Mouse (Mus musculus): Measurements from ENCODE around the gene Mcm2. TPM values are rescaled to one million over a fixed set of nuclear protein-coding genes. Genes with fewer than 3 reads are reported as not detected.

Mcm2 gene
- polyA plus RNA-seq, 1 experiment from 2014 or later, result 68.2 TPM

- Histone ChIP-seq H3K4me3 (no peak overlapping the region), H3K27ac (peak overlapping the region; percentile 77), H3K27me3 (no peaks in the 10 kb centered on the region), H3K4me2 (no peak overlapping the region), H3K9ac (no peak overlapping the region), H3K9me3 (replicated peaks) (no peaks in the 10 kb centered on the region), H3K4me1 (replicated peaks) (peaks cover 51% of the 10 kb centered on the region), H3K36me3 (no peaks in the 10 kb centered on the region)
- ATAC-seq (replicated peaks; ENCODE audit: insufficient number of reproducible peaks, insufficient read depth, low FRiP score, low read depth), result peak; percentile 20
- WGBS, result 36% methylated on average over 4 of the region's 4 CpGs
These were observed 27.1 kb upstream of the Mcm2 start for GRCm38 (mm10) chr6:88925640-88926205.

- H3K4me2 ChIP-seq, result no peak overlapping the region
- H3K9me3 ChIP-seq (replicated peaks), result no peaks in the 10 kb centered on the region
- 14% methylated on average over 5 of the region's 5 CpGs for WGBS
- H3K36me3 ChIP-seq, result no peaks in the 10 kb centered on the region
- H3K9ac ChIP-seq, result no peak overlapping the region
- no peaks in the 10 kb centered on the region for H3K27me3 ChIP-seq
- H3K27ac ChIP-seq, result peak overlapping the region; percentile 77
- peaks cover 47% of the 10 kb centered on the region for H3K4me1 ChIP-seq (replicated peaks)
- no peak overlapping the region for H3K4me3 ChIP-seq
- peak; percentile 72 for ATAC-seq (replicated peaks; ENCODE audit: insufficient number of reproducible peaks, insufficient read depth, low FRiP score, low read depth)
These were observed 26.1 kb upstream of the Mcm2 start for GRCm38 (mm10) chr6:88924502-88925275.

GRCm38 (mm10) chr6:88918802-88919201 lies 20.2 kb upstream of the Mcm2 start:
- no peak overlapping the region for H3K9ac ChIP-seq
- no peaks in the 10 kb centered on the region for H3K9me3 ChIP-seq (replicated peaks)
- H3K4me3 ChIP-seq, result no peak overlapping the region
- WGBS, result 75% methylated on average over 8 of the region's 8 CpGs
- no peaks in the 10 kb centered on the region for H3K27me3 ChIP-seq
- peaks cover 9% of the 10 kb centered on the region for H3K4me1 ChIP-seq (replicated peaks)
- no peak overlapping the region for H3K4me2 ChIP-seq
- H3K27ac ChIP-seq, result no peak overlapping the region
- no peaks in the 10 kb centered on the region for H3K36me3 ChIP-seq
- ATAC-seq (replicated peaks; ENCODE audit: insufficient number of reproducible peaks, insufficient read depth, low FRiP score, low read depth), result no peak

GRCm38 (mm10) chr6:88916153-88916552 lies 17.6 kb upstream of the Mcm2 start:
- peaks cover 6% of the 10 kb centered on the region; the same call in 1 of the 2 replicates for H3K36me3 ChIP-seq
- no peak overlapping the region for H3K27ac ChIP-seq
- peaks cover 24% of the 10 kb centered on the region for H3K4me1 ChIP-seq (replicated peaks)
- H3K4me3 ChIP-seq, result no peak overlapping the region
- 71% methylated on average over 1 of the region's 1 CpGs for whole genome bisulfite sequencing
- no peaks in the 10 kb centered on the region for H3K27me3 ChIP-seq
- no peak for ATAC-seq (replicated peaks; ENCODE audit: insufficient number of reproducible peaks, insufficient read depth, low FRiP score, low read depth)
- H3K4me2 ChIP-seq, result no peak overlapping the region
- no peak overlapping the region for H3K9ac ChIP-seq
- H3K9me3 ChIP-seq (replicated peaks), result no peaks in the 10 kb centered on the region

- Histone ChIP-seq H3K4me2 (no peak overlapping the region), H3K36me3 (peaks cover 12% of the 10 kb centered on the region; the same call in 1 of the 2 replicates), H3K9me3 (replicated peaks) (no peaks in the 10 kb centered on the region), H3K4me3 (no peak overlapping the region), H3K27me3 (no peaks in the 10 kb centered on the region), H3K27ac (peak overlapping the region; percentile 20), H3K9ac (no peak overlapping the region), H3K4me1 (replicated peaks) (peaks cover 24% of the 10 kb centered on the region)
- ATAC-seq (replicated peaks; ENCODE audit: insufficient number of reproducible peaks, insufficient read depth, low FRiP score, low read depth), result no peak; the same call in 1 of the 2 replicates
- WGBS, result 36% methylated on average over 4 of the region's 4 CpGs
These were observed 16.9 kb upstream of the Mcm2 start for GRCm38 (mm10) chr6:88915510-88915909.

- no peaks in the 10 kb centered on the region for H3K9me3 ChIP-seq (replicated peaks)
- 44% methylated on average over 5 of the region's 5 CpGs for WGBS
- no peak overlapping the region for H3K4me3 ChIP-seq
- ATAC-seq (replicated peaks; ENCODE audit: insufficient number of reproducible peaks, insufficient read depth, low FRiP score, low read depth), result no peak
- peaks cover 18% of the 10 kb centered on the region; the same call in 1 of the 2 replicates for H3K36me3 ChIP-seq
- no peak overlapping the region for H3K9ac ChIP-seq
- H3K4me2 ChIP-seq, result no peak overlapping the region
- peaks cover 24% of the 10 kb centered on the region for H3K4me1 ChIP-seq (replicated peaks)
- H3K27ac ChIP-seq, result peak overlapping the region; percentile 20
- no peaks in the 10 kb centered on the region for H3K27me3 ChIP-seq
These were observed 16.2 kb upstream of the Mcm2 start for GRCm38 (mm10) chr6:88914799-88915198.

- ATAC-seq (replicated peaks; ENCODE audit: insufficient number of reproducible peaks, insufficient read depth, low FRiP score, low read depth), result no peak
- H3K27me3 ChIP-seq, result no peaks in the 10 kb centered on the region
These were observed 14.9 kb upstream of the Mcm2 start for GRCm38 (mm10) chr6:88913440-88913839.

GRCm38 (mm10) chr6:88913022-88913421 lies 14.4 kb upstream of the Mcm2 start:
- no peak for ATAC-seq (replicated peaks; ENCODE audit: insufficient number of reproducible peaks, insufficient read depth, low FRiP score, low read depth)
- Histone ChIP-seq H3K4me3 (no peak overlapping the region), H3K9ac (no peak overlapping the region), H3K27me3 (no peaks in the 10 kb centered on the region), H3K9me3 (replicated peaks) (no peaks in the 10 kb centered on the region), H3K27ac (peak overlapping the region; percentile 47; the same call in 1 of the 2 replicates), H3K4me2 (no peak overlapping the region), H3K4me1 (replicated peaks) (peaks cover 24% of the 10 kb centered on the region), H3K36me3 (peaks cover 26% of the 10 kb centered on the region; the same call in 1 of the 2 replicates)
- WGBS, result 54% methylated on average over 4 of the region's 4 CpGs

More at GRCm38 (mm10) chr6:88913440-88913839, 14.9 kb upstream of the Mcm2 start:
- H3K27ac ChIP-seq, result 0 out of 2 replicates have a peak overlapping the region, but pooled peaks have one; percentile 47
- H3K4me2 ChIP-seq, result no peak overlapping the region
- H3K9me3 ChIP-seq (replicated peaks), result no peaks in the 10 kb centered on the region
- H3K36me3 ChIP-seq, result peaks cover 26% of the 10 kb centered on the region; the same call in 1 of the 2 replicates
- no peak overlapping the region for H3K4me3 ChIP-seq
- H3K4me1 ChIP-seq (replicated peaks), result peaks cover 24% of the 10 kb centered on the region
- no peak overlapping the region for H3K9ac ChIP-seq

- ATAC-seq (replicated peaks; ENCODE audit: insufficient number of reproducible peaks, insufficient read depth, low FRiP score, low read depth), result no peak
- Histone ChIP-seq H3K27me3 (no peaks in the 10 kb centered on the region), H3K27ac (no peak overlapping the region), H3K4me1 (replicated peaks) (peaks cover 46% of the 10 kb centered on the region), H3K4me3 (no peak overlapping the region), H3K9me3 (replicated peaks) (no peaks in the 10 kb centered on the region), H3K4me2 (no peak overlapping the region), H3K36me3 (peaks cover 26% of the 10 kb centered on the region; the same call in 1 of the 2 replicates), H3K9ac (no peak overlapping the region)
- 75% methylated on average over 6 of the region's 6 CpGs for WGBS
These were observed 10.6 kb upstream of the Mcm2 start for GRCm38 (mm10) chr6:88909151-88909550.

- Histone ChIP-seq H3K4me3 (no peak overlapping the region), H3K4me2 (peak overlapping the region; percentile 18; the same call in 1 of the 2 replicates), H3K9ac (no peak overlapping the region), H3K27ac (0 out of 2 replicates have a peak overlapping the region, but pooled peaks have one; percentile 4), H3K4me1 (replicated peaks) (peaks cover 48% of the 10 kb centered on the region), H3K36me3 (peaks cover 23% of the 10 kb centered on the region; the same call in 1 of the 2 replicates), H3K9me3 (replicated peaks) (no peaks in the 10 kb centered on the region), H3K27me3 (no peaks in the 10 kb centered on the region)
- 18% methylated on average over 16 of the region's 16 CpGs for WGBS
- ATAC-seq (replicated peaks; ENCODE audit: insufficient number of reproducible peaks, insufficient read depth, low FRiP score, low read depth), result 0 out of 2 replicates have a peak, but pooled peaks have one; percentile 7
These were observed 8.0 kb upstream of the Mcm2 start for GRCm38 (mm10) chr6:88906369-88907108.

GRCm38 (mm10) chr6:88905042-88905441 lies 6.5 kb upstream of the Mcm2 start:
- Histone ChIP-seq H3K4me2 (no peak overlapping the region), H3K4me3 (no peak overlapping the region), H3K9me3 (replicated peaks) (no peaks in the 10 kb centered on the region), H3K4me1 (replicated peaks) (peaks cover 57% of the 10 kb centered on the region), H3K27ac (no peak overlapping the region), H3K9ac (no peak overlapping the region), H3K27me3 (no peaks in the 10 kb centered on the region), H3K36me3 (peaks cover 11% of the 10 kb centered on the region; the same call in 1 of the 2 replicates)
- WGBS, result 89% methylated on average over 7 of the region's 7 CpGs
- no peak for ATAC-seq (replicated peaks; ENCODE audit: insufficient number of reproducible peaks, insufficient read depth, low FRiP score, low read depth)

All from heart, embryonic 15.5 days (tissue).